Mouse (Mus musculus) limb, embryonic 14.5 days (tissue): Measurements from ENCODE around the gene Cabcoco1. TPM values are rescaled to one million over a fixed set of nuclear protein-coding genes. Genes with fewer than 3 reads are reported as not detected.
A peak's percentile ranks its signal among the peaks of the same experiment; 100 is the strongest.

Source experiments
- ATAC-seq: fragments of 200-750 bp; cut with Nextera tagmentation; 2 replicates; pipeline ENCODE4 v1.8.0; 2017; ENCODE audit warnings: low read depth, moderate number of reproducible peaks, moderate TSS enrichment; ENCODE audit not compliant: low FRiP score
- DNase-seq: peaks from one replicate; pipeline ENCODE4 v3.0.0-alpha.2; 2015; ENCODE audit warnings: low spot score
- H3K27ac ChIP-seq: fragments of 300-500 bp; sonication (generic); replicated peaks from 2 replicates; pipeline ENCODE4 v1.5.1; 2014; ENCODE audit warnings: low read depth, mild to moderate bottlenecking, low read length, moderate library complexity, mixed read lengths
- H3K27me3 ChIP-seq: fragments of 300-500 bp; sonication (generic); 2 replicates; pipeline ENCODE4 v1.6.1; 2014; ENCODE audit warnings: low read length, mixed read lengths; ENCODE audit not compliant: control insufficient read depth, insufficient read depth
- H3K36me3 ChIP-seq: fragments of 300-500 bp; sonication (generic); 2 replicates; pipeline ENCODE4 v1.6.1; 2014; ENCODE audit warnings: mild to moderate bottlenecking, low read length, moderate library complexity, mixed read lengths; ENCODE audit not compliant: control insufficient read depth, insufficient read depth
- H3K4me1 ChIP-seq: fragments of 300-500 bp; sonication (generic); 2 replicates; pipeline ENCODE4 v1.6.1; 2014; ENCODE audit warnings: antibody characterized with exemption, low read length, mixed read lengths; ENCODE audit not compliant: control insufficient read depth, insufficient read depth
- H3K4me2 ChIP-seq: fragments of 300-500 bp; sonication (generic); replicated peaks from 2 replicates; pipeline ENCODE4 v1.6.1; 2014; ENCODE audit warnings: low read depth, mild to moderate bottlenecking, low read length, moderate library complexity; ENCODE audit not compliant: severe bottlenecking
- H3K4me3 ChIP-seq: fragments of 300-500 bp; sonication (generic); replicated peaks from 2 replicates; pipeline ENCODE4 v1.5.1; 2014; ENCODE audit warnings: low read length
- H3K9ac ChIP-seq: fragments of 300-500 bp; sonication (generic); 2 replicates; pipeline ENCODE4 v1.6.1; 2014; ENCODE audit warnings: mild to moderate bottlenecking, low read depth, low read length, moderate library complexity; ENCODE audit not compliant: severe bottlenecking
- H3K9me3 ChIP-seq: fragments of 300-500 bp; sonication (generic); 2 replicates; pipeline ENCODE4 v1.6.1; 2016; ENCODE audit warnings: low read length; ENCODE audit not compliant: control insufficient read depth
- POLR2A ChIP-seq: fragments of 200-500 bp; IDR thresholded peaks from 2 replicates; pipeline ENCODE4 v1.8.0; 2012; ENCODE audit warnings: inconsistent platforms, mild to moderate bottlenecking, moderate library complexity, borderline replicate concordance; ENCODE audit not compliant: insufficient read depth, insufficient read length; ENCODE audit errors: extremely low read depth
- WGBS: fragments of 180-500 bp; shearing (Covaris S2); extraction: QIAGEN DNeasy Blood & Tissue Kit; methylation state at CpG from one replicate; pipeline ENCODE4 v1.1.7; 2014; 5-methylcytosine and 5-hydroxymethylcytosine counted together
- polyA plus RNA-seq, 2 experiments: library from polyadenylated mRNA; depleted of rRNA in 1 of 2; stranded (reverse) in 1 of 2; unstranded in 1 of 2; fragments of >200 nt; fragmentation: Nextera tagmentation in 1 of 2; extraction: Ambion mirVana in 1 of 2; gene quantifications; 2 replicates each; pipeline versions ENCODE4 v1.2.1 to v1.2.3; 2012 to 2014

The Cabcoco1 gene
- polyA plus RNA-seq, 2 experiments = 0.58 to 1.8 TPM

DNA sequence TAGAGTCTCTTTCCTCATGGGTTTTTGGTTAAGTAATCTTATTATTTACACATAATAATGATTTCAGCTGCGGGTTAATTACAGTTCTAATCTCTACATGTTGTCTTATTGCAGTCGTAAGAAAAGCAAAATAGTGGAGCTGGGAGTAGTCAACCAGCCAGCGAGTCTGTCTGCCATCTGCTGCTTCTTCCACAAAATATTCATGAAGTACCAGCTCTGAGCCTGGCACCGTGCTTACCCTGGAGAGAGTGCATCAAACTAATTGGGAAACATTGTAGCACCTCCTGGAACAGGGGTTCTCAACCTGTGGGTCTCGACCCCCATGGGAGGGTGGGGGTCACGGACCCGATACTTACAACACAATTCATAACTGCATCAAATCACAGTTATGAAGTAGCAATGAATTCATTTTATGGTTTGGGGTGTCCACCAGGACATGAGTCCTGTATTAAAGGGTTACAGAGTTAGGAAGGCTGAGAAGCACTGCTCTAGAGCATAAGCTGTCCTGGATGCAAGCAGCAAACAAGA, 121.2 kb downstream of the Cabcoco1 start:
- H3K27me3 ChIP-seq = no peaks in the 10 kb centered on the region
- H3K4me1 ChIP-seq = no peaks in the 10 kb centered on the region
- H3K36me3 ChIP-seq = no peaks in the 10 kb centered on the region
- H3K4me2 ChIP-seq = no peak overlapping the region
- no peak overlapping the region for H3K27ac ChIP-seq
- no peaks in the 10 kb centered on the region for H3K9me3 ChIP-seq
- H3K9ac ChIP-seq = no peak overlapping the region
- no peak for TF ChIP-seq POLR2A
- DNase-seq = no peak
- 84% methylated on average over 7 of the region's 7 CpGs for WGBS
- no peak for ATAC-seq
- no peak overlapping the region for H3K4me3 ChIP-seq

DNA sequence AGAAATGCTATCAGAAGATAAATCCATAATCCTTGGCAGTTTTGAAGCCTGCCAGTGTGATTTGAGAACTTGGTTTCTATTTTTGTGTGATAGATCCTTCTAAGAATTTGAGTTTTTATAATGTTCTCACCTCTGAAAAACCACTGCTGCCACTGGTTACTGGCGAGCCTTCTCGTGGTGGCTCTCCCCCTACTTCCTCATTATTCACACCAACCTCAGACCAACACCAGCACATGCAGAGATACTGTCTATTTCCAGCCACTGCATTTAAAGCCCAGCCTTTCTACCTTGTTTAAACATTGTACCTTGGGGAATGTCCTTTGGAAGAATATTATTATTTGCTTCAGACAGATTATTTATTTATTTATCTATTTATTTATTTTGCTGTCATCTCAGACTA, 121.8 kb downstream of the Cabcoco1 start:
- H3K9me3 ChIP-seq = no peaks in the 10 kb centered on the region
- DNase-seq (no peak), ATAC-seq (no peak)
- no peaks in the 10 kb centered on the region for H3K27me3 ChIP-seq
- TF ChIP-seq POLR2A = no peak
- H3K9ac ChIP-seq = no peak overlapping the region
- H3K4me1 ChIP-seq = no peaks in the 10 kb centered on the region
- no peak overlapping the region for H3K4me2 ChIP-seq
- no peak overlapping the region for H3K4me3 ChIP-seq
- WGBS = 48% methylated on average over 2 of the region's 2 CpGs
- no peaks in the 10 kb centered on the region for H3K36me3 ChIP-seq
- no peak overlapping the region for H3K27ac ChIP-seq

DNA sequence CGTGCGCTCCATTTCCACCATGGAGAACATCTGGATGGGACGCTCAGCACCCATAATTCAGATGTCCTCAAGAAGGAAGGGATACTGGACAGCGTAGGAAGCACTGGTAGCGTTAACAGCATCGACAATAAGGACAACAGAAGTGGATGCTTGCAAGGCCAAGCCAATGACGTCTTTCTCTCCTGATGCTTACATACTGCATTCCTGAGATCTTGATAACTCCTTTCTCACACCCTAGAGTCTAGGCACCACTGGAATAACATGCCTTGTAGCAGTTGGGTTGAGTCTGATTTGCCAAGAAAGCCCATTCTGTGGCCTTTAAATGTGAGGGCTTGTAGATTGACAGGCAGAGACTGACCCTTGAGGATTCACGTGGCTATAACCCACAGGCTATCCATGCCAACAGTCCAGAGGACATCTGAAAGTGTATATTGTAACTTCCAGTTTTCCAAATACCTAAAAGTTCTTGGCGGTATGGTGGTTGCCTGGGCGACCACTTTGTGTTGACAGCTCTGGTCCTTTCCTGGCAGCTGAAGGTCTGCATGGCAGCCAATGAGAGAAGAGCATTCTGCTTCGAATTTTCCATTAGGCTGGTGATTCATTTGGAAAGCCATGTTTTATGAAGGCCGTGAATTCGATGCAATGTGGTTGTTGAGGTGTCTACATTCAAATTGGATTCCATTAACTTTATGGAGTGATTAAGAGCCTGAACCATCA, 124.5 kb downstream of the Cabcoco1 start:
- H3K27ac ChIP-seq = no peak overlapping the region
- no peak for TF ChIP-seq POLR2A
- no peak overlapping the region for H3K9ac ChIP-seq
- no peak for DNase-seq
- no peaks in the 10 kb centered on the region for H3K4me1 ChIP-seq
- no peak overlapping the region for H3K4me2 ChIP-seq
- H3K4me3 ChIP-seq = no peak overlapping the region
- no peaks in the 10 kb centered on the region for H3K9me3 ChIP-seq
- H3K36me3 ChIP-seq = no peaks in the 10 kb centered on the region
- WGBS = 89% methylated on average over 13 of the region's 13 CpGs
- no peaks in the 10 kb centered on the region for H3K27me3 ChIP-seq
- ATAC-seq = no peak

DNA sequence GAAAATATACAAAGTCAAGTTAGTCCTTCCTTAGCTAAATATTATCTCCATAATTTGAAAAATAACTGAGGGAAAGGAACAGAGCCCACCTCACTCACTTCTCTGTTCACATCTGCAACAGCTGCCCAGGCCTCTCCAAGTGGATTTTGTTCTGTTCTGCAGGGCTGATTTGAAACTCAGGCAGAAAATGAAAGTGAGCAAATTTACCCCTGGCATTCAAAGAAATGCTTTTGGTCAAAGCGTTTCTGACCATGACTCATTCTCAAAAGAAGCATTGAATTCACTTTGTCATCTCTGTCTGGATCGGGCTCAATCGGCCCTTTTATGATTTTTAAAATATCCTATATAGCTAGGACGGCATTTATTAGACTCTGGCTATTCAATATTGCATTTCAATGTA, 135.8 kb downstream of the Cabcoco1 start:
- WGBS = 72% methylated on average over 4 of the region's 4 CpGs

DNA sequence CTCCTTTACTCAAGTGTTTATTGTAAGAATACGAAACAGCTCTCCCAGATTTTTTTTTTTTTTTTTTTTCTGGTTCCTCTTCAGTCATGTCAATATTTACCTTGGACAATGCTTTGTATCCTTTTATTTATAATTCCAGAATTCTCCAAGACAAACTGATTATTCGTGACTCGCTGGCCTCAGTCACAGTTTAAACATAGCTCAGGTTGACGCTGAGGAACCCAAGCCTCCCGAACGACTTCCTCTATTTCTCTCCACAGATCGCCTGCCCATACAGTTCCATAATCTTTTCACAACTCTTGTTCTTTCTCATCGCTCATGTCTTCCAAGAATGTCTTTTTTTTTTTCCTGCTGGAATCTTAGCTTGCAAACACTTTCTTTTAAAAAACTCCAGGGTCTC, 144.9 kb downstream of the Cabcoco1 start:
- Histone ChIP-seq H3K4me2 (no peak overlapping the region), H3K27ac (no peak overlapping the region), H3K4me1 (peaks cover 3% of the 10 kb centered on the region; the same call in 1 of the 2 replicates), H3K4me3 (no peak overlapping the region), H3K9ac (no peak overlapping the region), H3K9me3 (no peaks in the 10 kb centered on the region), H3K27me3 (no peaks in the 10 kb centered on the region), H3K36me3 (no peaks in the 10 kb centered on the region)
- no peak for DNase-seq
- ATAC-seq = no peak
- 84% methylated on average over 8 of the region's 8 CpGs for WGBS
- no peak for TF ChIP-seq POLR2A

More for the DNA sequence above, 135.8 kb downstream of the Cabcoco1 start:
- Histone ChIP-seq H3K4me1 (no peaks in the 10 kb centered on the region), H3K27ac (0 out of 2 replicates have a peak overlapping the region, but pooled peaks have one; percentile 3), H3K9ac (no peak overlapping the region), H3K4me2 (no peak overlapping the region), H3K27me3 (no peaks in the 10 kb centered on the region), H3K36me3 (no peaks in the 10 kb centered on the region), H3K9me3 (no peaks in the 10 kb centered on the region), H3K4me3 (no peak overlapping the region)
- no peak for TF ChIP-seq POLR2A
- DNase-seq = no peak
- ATAC-seq = no peak
